In the genomic region with DNA sequence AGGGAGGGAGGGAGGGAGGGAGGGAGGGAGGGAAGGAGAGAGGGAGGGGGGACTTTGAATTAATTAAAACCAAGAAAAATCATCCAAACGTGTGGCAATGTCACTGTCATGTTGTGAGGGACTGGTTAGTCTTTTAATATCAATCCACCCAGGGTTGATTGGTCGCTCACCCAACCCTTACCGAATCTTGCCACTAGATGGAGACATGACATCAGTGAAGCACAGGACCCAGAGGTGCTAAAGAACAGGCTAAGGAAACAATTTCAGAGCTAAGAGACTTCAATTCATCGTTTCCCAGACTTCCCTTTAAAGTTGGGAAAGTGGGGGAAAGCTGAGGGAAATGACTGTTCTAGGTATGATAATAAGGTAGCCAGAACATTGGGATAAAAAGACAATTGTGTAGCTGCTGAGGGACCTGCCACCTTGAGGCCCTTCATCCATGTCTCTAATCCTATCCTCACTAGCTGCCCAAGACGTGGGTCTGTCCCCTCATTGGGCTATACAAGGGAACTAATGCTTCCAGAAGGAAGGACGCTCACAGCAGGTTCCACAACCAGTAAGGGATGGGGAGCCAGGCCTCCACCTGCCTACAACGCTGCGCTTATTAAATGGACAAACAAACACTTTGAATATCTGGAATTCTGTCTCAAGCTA, we compare ENCODE assay signal across 8 mouse cellular contexts.
DNase-seq lines count a peak whose midpoint lies in the region; ATAC-seq and TF ChIP-seq lines count a peak whose summit lies in the region.

No protein-coding gene starts in this region.

- 0 out of 2 replicates have a peak, but pooled peaks cover under 1% of the 10 kb centered on the region for H3K4me1 ChIP-seq in heart, postnatal 0 days (ENCODE audit: control insufficient read depth, insufficient read depth)
- peaks cover 3% of the 10 kb centered on the region for H3K4me1 ChIP-seq in liver, embryonic 15.5 days (replicated peaks)
- H3K4me1 ChIP-seq in neural tube, embryonic 13.5 days (replicated peaks), result peaks cover 6% of the 10 kb centered on the region

- H3K27me3 ChIP-seq in heart, postnatal 0 days (ENCODE audit: control insufficient read depth, insufficient read depth, low read length), result no peaks in the 10 kb centered on the region
- H3K27me3 ChIP-seq in liver, embryonic 15.5 days, result no peaks in the 10 kb centered on the region
- no peaks in the 10 kb centered on the region for H3K27me3 ChIP-seq in neural tube, embryonic 13.5 days

- 41% methylated on average over 8 of the region's 8 CpGs for WGBS in heart, postnatal 0 days
- WGBS in liver, embryonic 15.5 days (ENCODE audit: insufficient replicate concordance), result 39% methylated on average over 8 of the region's 8 CpGs
- WGBS in neural tube, embryonic 13.5 days, result 38% methylated on average over 8 of the region's 8 CpGs

- peak; percentile 60 for DNase-seq in ES-CJ7 (ENCODE audit: low read depth, low spot score)
- DNase-seq in embryo, embryonic 11.5 days (ENCODE audit: low read depth, low spot score), result peak; percentile 50
- peak; percentile 24 for DNase-seq in heart, postnatal 0 days (ENCODE audit: low spot score)
- DNase-seq in kidney, postnatal 10 days, result peak; percentile 72
- no peak for DNase-seq in urinary bladder, postnatal 10 days (ENCODE audit: low spot score)

- no peak overlapping the region for H3K4me2 ChIP-seq in heart, postnatal 0 days (ENCODE audit: low read depth, low read length)
- H3K4me2 ChIP-seq in liver, embryonic 15.5 days, result no peak overlapping the region
- no peak overlapping the region for H3K4me2 ChIP-seq in neural tube, embryonic 13.5 days

- no peak for TF ChIP-seq EP300 in heart, postnatal 0 days (IDR thresholded peaks at IDR 0.05; ENCODE audit: low read depth)

- no peak overlapping the region for H3K27ac ChIP-seq in heart, postnatal 0 days (ENCODE audit: low read depth)
- H3K27ac ChIP-seq in liver, embryonic 15.5 days (replicated peaks), result no peak overlapping the region
- H3K27ac ChIP-seq in neural tube, embryonic 13.5 days (replicated peaks), result no peak overlapping the region

- no peaks in the 10 kb centered on the region for H3K36me3 ChIP-seq in heart, postnatal 0 days (replicated peaks; ENCODE audit: control insufficient read depth, insufficient read depth, low read length)
- 0 out of 2 replicates have a peak, but pooled peaks cover 5% of the 10 kb centered on the region for H3K36me3 ChIP-seq in liver, embryonic 15.5 days (replicated peaks)
- H3K36me3 ChIP-seq in neural tube, embryonic 13.5 days, result peaks cover 7% of the 10 kb centered on the region

- peak; percentile 90 for TF ChIP-seq CTCF in heart, postnatal 0 days (IDR thresholded peaks at IDR 0.05; ENCODE audit: low read depth)

- no peaks in the 10 kb centered on the region for H3K9me3 ChIP-seq in heart, postnatal 0 days (replicated peaks; ENCODE audit: control insufficient read depth, low read length)
- no peaks in the 10 kb centered on the region for H3K9me3 ChIP-seq in liver, embryonic 15.5 days (replicated peaks)
- H3K9me3 ChIP-seq in neural tube, embryonic 13.5 days, result no peaks in the 10 kb centered on the region

- H3K4me3 ChIP-seq in heart, postnatal 0 days (ENCODE audit: low read depth, low read length), result no peak overlapping the region
- H3K4me3 ChIP-seq in liver, embryonic 15.5 days (replicated peaks), result no peak overlapping the region
- no peak overlapping the region for H3K4me3 ChIP-seq in neural tube, embryonic 13.5 days

- ATAC-seq in activated CD4-positive, CD25-positive, alpha-beta regulatory T cell, adult 4 months, result peak; percentile 78
- ATAC-seq in heart, postnatal 0 days (ENCODE audit: insufficient read depth, low read depth), result peak; percentile 66; the same call in 1 of the 2 replicates
- peak; percentile 38 for ATAC-seq in liver, embryonic 15.5 days (ENCODE audit: insufficient read depth)
- ATAC-seq in neural tube, embryonic 13.5 days (ENCODE audit: low read depth), result peak; percentile 77

- no peak overlapping the region for H3K9ac ChIP-seq in heart, postnatal 0 days (replicated peaks; ENCODE audit: low read depth, low read length)
- H3K9ac ChIP-seq in liver, embryonic 15.5 days, result no peak overlapping the region
- no peak overlapping the region for H3K9ac ChIP-seq in neural tube, embryonic 13.5 days
